8 mouse cellular contexts compared by ENCODE assay signal in genomic region chr10:77252790-77253189, GRCm38 (mm10). TPM values are rescaled to one million over a fixed set of nuclear protein-coding genes. Genes with fewer than 3 reads are reported as not detected.
A peak's percentile ranks its signal among the peaks of the same experiment; 100 is the strongest.
DNase-seq lines count a peak whose midpoint lies in the region; ATAC-seq lines count a peak whose summit lies in the region.

No protein-coding gene starts in this region.

- peaks cover 20% of the 10 kb centered on the region for H3K4me1 ChIP-seq in forebrain, embryonic 13.5 days

- WGBS in forebrain, embryonic 13.5 days = 0% methylated on average over 4 of the region's 4 CpGs

- H3K4me3 ChIP-seq in forebrain, embryonic 13.5 days = no peak overlapping the region

- H3K4me2 ChIP-seq in forebrain, embryonic 13.5 days = no peak overlapping the region

- H3K27ac ChIP-seq in forebrain, embryonic 13.5 days = no peak overlapping the region

- intact Hi-C loops in heart, postnatal 25 days (cut with DNase I) = loop anchor here (1.0 to 2.0 kb wide), 2 partner anchors 122 to 418 kb away; no protein-coding TSS in a partner anchor

- no peaks in the 10 kb centered on the region for H3K36me3 ChIP-seq in forebrain, embryonic 13.5 days (ENCODE audit: poor library complexity, severe bottlenecking)

- ATAC-seq in forebrain, embryonic 13.5 days = peak; percentile 78
- peak; percentile 52 for ATAC-seq in neutrophil, adult 5-6 weeks (ENCODE audit: extremely low read depth, insufficient number of reproducible peaks, low FRiP score, poor library complexity, severe bottlenecking)

- no peaks in the 10 kb centered on the region for H3K9me3 ChIP-seq in forebrain, embryonic 13.5 days (replicated peaks)

- peak; percentile 90 for DNase-seq in ES-CJ7 (ENCODE audit: low read depth, low spot score)
- DNase-seq in c-Kit-positive CD71-positive TER-119-positive erythroid progenitor cells, embryonic 14.5 days (ENCODE audit: low spot score) = peak; percentile 79
- DNase-seq in heart, postnatal 25 days (ENCODE audit: low spot score) = peak; percentile 44
- DNase-seq in layer of hippocampus, adult 11-12 months (ENCODE audit: low spot score) = peak; percentile 83
- DNase-seq in lung, adult 18-20 months = peak; percentile 71 to 77
- peak; percentile 88 for DNase-seq in testis, postnatal 10 days (ENCODE audit: low spot score)

- no peak overlapping the region for H3K9ac ChIP-seq in forebrain, embryonic 13.5 days

- no peaks in the 10 kb centered on the region for H3K27me3 ChIP-seq in forebrain, embryonic 13.5 days

RNA-seq across cellular contexts. Expression of gene Pofut2, which starts 6.2 kb away (rescaled TPM):
- polyA plus RNA-seq in forebrain, embryonic 13.5 days (2015; fragmentation: Nextera tagmentation; extraction: Ambion mirVana) = 46.6 and 52.8 TPM in 2 replicates
- total RNA-seq in heart, postnatal 25 days (2021) = 10 to 100 TPM; 39.9 to 45.1 TPM
- 25.4 and 31.5 TPM in 2 replicates for total RNA-seq in neutrophil, adult 5-6 weeks (2017)
